Mouse (Mus musculus) stomach, postnatal 0 days (tissue): ENCODE measurements at regions not wholly inside any gene's neighbourhood (a gene's known extent, or its start where the extent isn't known, plus 50 kb on each side); places are given as distances from the start of the nearest gene placed in this dataset.

Experiments used
- ATAC-seq: fragments of 200-750 bp; cut with Nextera tagmentation; 2 replicates; pipeline ENCODE4 v1.8.0; 2017; ENCODE audit not compliant: low FRiP score, low TSS enrichment
- DNase-seq: peaks from one replicate; pipeline ENCODE4 v3.0.0-alpha.2; 2016; ENCODE audit warnings: low spot score
- H3K27ac ChIP-seq: fragments of 300-500 bp; sonication (generic); replicated peaks from 2 replicates; pipeline ENCODE4 v1.5.1; 2014; ENCODE audit warnings: mild to moderate bottlenecking, control low read depth
- H3K27me3 ChIP-seq: fragments of 300-500 bp; sonication (generic); 2 replicates; pipeline ENCODE4 v1.6.1; 2014; ENCODE audit warnings: low read length; ENCODE audit not compliant: control insufficient read depth, insufficient read depth
- H3K36me3 ChIP-seq: fragments of 300-500 bp; sonication (generic); 2 replicates; pipeline ENCODE4 v1.6.1; 2014; ENCODE audit warnings: low read length, mixed read lengths; ENCODE audit not compliant: control insufficient read depth, insufficient read depth
- H3K4me1 ChIP-seq: fragments of 300-500 bp; sonication (generic); replicated peaks from 2 replicates; pipeline ENCODE4 v1.6.1; 2014; ENCODE audit warnings: antibody characterized with exemption; ENCODE audit not compliant: control insufficient read depth, insufficient read depth
- H3K4me2 ChIP-seq: fragments of 300-500 bp; sonication (generic); replicated peaks from 2 replicates; pipeline ENCODE4 v1.6.1; 2014; ENCODE audit warnings: low read depth, mild to moderate bottlenecking, control low read depth, moderate library complexity
- H3K4me3 ChIP-seq: fragments of 300-500 bp; sonication (generic); 2 replicates; pipeline ENCODE4 v1.5.1; 2014; ENCODE audit warnings: low read depth, low read length, control low read depth
- H3K9ac ChIP-seq: fragments of 300-500 bp; sonication (generic); 2 replicates; pipeline ENCODE4 v1.6.1; 2014; ENCODE audit warnings: mild to moderate bottlenecking, low read length, control low read depth, mixed read lengths
- H3K9me3 ChIP-seq: fragments of 300-500 bp; sonication (generic); 2 replicates; pipeline ENCODE4 v1.6.1; 2016; ENCODE audit warnings: low read length; ENCODE audit not compliant: control insufficient read depth
- CTCF ChIP-seq: IDR thresholded peaks from 2 replicates; pipeline ENCODE4 v1.5.1; 2016; ENCODE audit warnings: antibody characterized with exemption, low read depth, mild to moderate bottlenecking, moderate library complexity
- EP300 ChIP-seq: optimal IDR thresholded peaks from 2 replicates; pipeline ENCODE3; 2016; ENCODE audit warnings: antibody characterized with exemption
- WGBS: fragments of 180-500 bp; shearing (Covaris S2); extraction: QIAGEN DNeasy Blood & Tissue Kit; methylation state at CpG from one replicate; pipeline ENCODE4 v1.1.7; 2014; 5-methylcytosine and 5-hydroxymethylcytosine counted together

DNA sequence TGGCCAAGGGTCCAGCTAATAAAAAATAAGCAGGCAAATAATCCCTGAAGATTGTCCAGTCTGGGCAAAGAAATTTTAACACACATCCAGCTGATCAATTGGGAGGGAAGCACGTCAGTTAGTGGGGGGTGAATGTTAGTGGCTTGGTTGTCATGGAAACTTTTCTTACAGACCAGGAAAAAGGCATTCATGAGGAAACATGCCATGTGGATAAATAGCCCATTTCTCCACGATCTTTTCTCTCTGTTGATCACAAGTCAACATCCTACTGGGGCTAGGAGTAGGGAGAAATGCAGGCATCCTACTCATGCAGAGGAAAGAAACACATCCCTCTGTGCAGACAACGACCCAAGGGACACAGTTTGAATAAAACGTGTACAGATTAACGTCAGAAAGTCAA is 243.8 kb upstream of the Got2 start:
- TF ChIP-seq CTCF, result no peak
- no peak for TF ChIP-seq EP300

DNA sequence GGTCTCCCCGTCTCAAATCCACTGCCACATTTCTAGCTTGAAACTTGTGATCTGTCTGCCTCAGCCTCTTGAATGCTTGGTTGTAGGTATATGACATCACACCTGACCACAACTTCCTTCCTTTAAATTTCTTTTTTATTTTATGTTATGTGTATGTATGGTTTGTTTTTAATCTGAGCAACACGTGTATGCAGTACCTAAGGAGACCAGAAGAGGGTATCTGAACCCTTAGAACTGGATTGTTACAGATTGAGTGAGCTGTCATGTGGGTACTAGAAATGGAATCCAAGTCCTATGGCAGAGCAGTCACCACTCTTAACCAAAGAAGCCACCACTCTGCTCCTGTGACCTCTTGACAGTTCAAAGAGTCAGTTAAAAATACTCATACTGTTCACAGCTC is 240.0 kb upstream of the Got2 start:
- DNase-seq (no peak), ATAC-seq (no peak)
- Histone ChIP-seq H3K9ac (no peak overlapping the region), H3K27me3 (no peaks in the 10 kb centered on the region), H3K36me3 (no peaks in the 10 kb centered on the region), H3K4me2 (no peak overlapping the region), H3K4me1 (no peaks in the 10 kb centered on the region), H3K27ac (no peak overlapping the region), H3K4me3 (no peak overlapping the region), H3K9me3 (no peaks in the 10 kb centered on the region)
- 76% methylated on average over 2 of the region's 2 CpGs for WGBS
- TF ChIP-seq CTCF, result peak; percentile 40
- no peak for TF ChIP-seq EP300

More for the DNA sequence above, 243.8 kb upstream of the Got2 start:
- Histone ChIP-seq H3K27me3 (no peaks in the 10 kb centered on the region), H3K36me3 (no peaks in the 10 kb centered on the region), H3K9ac (no peak overlapping the region), H3K4me3 (no peak overlapping the region), H3K27ac (no peak overlapping the region), H3K4me2 (no peak overlapping the region), H3K9me3 (no peaks in the 10 kb centered on the region), H3K4me1 (no peaks in the 10 kb centered on the region)
- 42% methylated on average over 5 of the region's 5 CpGs for WGBS
- ATAC-seq (no peak), DNase-seq (no peak)

DNA sequence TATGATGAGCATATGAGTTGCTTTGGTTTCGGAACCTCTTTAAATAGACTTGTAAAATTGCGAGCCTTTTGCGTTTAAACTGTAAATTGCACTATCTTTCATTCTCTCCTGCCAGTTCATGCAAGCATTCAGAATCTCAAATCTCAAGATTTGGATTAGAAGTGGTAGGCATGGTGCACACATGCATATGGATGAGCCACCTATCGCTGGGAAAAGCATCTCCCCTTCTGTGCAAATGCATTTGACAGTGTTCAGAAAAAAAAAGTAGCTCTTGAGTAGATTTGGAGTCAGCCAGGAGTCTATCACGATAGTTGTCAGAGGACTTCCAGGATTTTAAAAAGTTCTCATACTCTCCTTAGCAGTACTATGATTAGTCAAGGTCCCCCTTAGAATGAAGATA is 212.5 kb upstream of the Got2 start:
- Histone ChIP-seq H3K27ac (no peak overlapping the region), H3K9ac (no peak overlapping the region), H3K4me2 (no peak overlapping the region), H3K9me3 (no peaks in the 10 kb centered on the region), H3K27me3 (no peaks in the 10 kb centered on the region), H3K4me1 (no peaks in the 10 kb centered on the region), H3K36me3 (no peaks in the 10 kb centered on the region), H3K4me3 (no peak overlapping the region)
- no peak for TF ChIP-seq CTCF
- no peak for TF ChIP-seq EP300
- ATAC-seq (no peak), DNase-seq (no peak)
- 81% methylated on average over 5 of the region's 5 CpGs for WGBS

DNA sequence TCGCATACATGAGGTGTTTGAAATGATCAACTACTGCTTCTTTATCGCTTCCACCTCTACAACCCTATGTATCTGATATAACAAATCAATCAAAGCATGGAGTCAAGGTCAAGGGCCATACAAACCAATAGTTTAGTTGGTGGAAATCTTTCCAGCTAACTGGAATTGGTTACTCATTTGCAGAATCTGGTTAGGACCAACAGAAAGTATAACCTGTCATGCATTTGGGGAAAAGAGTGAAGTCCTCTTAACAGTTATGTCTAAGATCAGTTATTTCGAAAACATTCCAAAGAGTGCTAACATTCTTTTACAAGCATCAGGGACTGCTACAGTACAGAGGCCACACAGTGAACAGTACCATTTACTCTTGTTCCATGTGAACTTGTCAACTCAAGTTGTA is 204.6 kb upstream of the Got2 start:
- Histone ChIP-seq H3K4me3 (no peak overlapping the region), H3K9ac (no peak overlapping the region), H3K27me3 (no peaks in the 10 kb centered on the region), H3K36me3 (no peaks in the 10 kb centered on the region), H3K9me3 (no peaks in the 10 kb centered on the region), H3K4me2 (no peak overlapping the region), H3K27ac (no peak overlapping the region), H3K4me1 (no peaks in the 10 kb centered on the region)
- ATAC-seq (no peak), DNase-seq (no peak)
- TF ChIP-seq CTCF (no peak), EP300 (no peak)
- 82% methylated on average over 3 of the region's 3 CpGs for WGBS

DNA sequence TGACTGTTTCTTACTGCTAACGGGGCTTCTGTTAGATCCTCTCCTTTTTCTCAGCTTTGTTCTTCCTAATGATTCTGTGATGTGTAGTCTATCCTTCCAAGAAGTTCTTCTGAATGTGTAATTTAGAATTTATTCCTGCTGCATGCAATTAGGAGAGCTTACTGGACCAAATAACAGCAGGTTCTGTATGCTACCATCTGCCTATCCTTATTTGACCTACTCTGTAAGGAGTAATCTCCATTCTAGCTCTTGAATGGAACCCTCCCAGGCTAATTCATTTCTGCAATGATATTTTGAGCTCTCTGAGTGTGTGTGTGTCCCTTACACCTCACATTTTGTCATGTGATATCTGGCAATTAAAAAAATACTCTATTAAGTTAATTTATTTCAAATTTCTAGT is 201.9 kb upstream of the Got2 start:
- ATAC-seq (no peak), DNase-seq (no peak)
- H3K9ac ChIP-seq, result no peak overlapping the region
- H3K36me3 ChIP-seq, result no peaks in the 10 kb centered on the region
- no peak overlapping the region for H3K4me3 ChIP-seq
- H3K4me2 ChIP-seq, result no peak overlapping the region
- 91% methylated on average over 1 of the region's 1 CpGs for WGBS
- no peaks in the 10 kb centered on the region for H3K4me1 ChIP-seq
- H3K27ac ChIP-seq, result no peak overlapping the region
- no peaks in the 10 kb centered on the region for H3K27me3 ChIP-seq
- TF ChIP-seq EP300, result no peak
- no peak for TF ChIP-seq CTCF
- no peaks in the 10 kb centered on the region for H3K9me3 ChIP-seq

DNA sequence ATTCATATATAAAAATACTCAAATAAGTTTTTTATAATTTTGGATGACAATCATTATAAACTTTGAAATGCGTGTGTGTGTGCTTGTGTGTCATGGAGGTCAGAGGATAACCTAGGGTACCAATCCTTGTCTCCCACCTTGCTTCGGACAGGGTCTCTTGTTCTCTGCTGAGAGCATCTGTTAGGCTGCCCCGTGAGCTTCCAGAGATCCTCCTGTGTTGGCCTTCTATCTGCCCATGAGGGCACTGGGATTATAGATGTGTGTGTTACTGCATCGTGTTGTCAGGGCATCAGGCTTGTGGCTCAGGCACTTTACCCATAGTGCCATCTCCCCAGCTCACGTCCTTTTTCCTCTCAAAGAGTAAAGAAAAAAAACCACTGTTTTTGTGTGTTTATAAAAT is 180.0 kb upstream of the Got2 start:
- ATAC-seq, result no peak
- no peaks in the 10 kb centered on the region for H3K27me3 ChIP-seq

More for the DNA sequence above, 180.0 kb upstream of the Got2 start:
- WGBS, result 62% methylated on average over 5 of the region's 5 CpGs
- H3K4me2 ChIP-seq, result no peak overlapping the region
- TF ChIP-seq EP300, result no peak
- no peak for TF ChIP-seq CTCF
- H3K36me3 ChIP-seq, result no peaks in the 10 kb centered on the region
- no peak overlapping the region for H3K9ac ChIP-seq
- H3K4me3 ChIP-seq, result no peak overlapping the region
- no peak overlapping the region for H3K27ac ChIP-seq
- no peak for DNase-seq
- no peaks in the 10 kb centered on the region for H3K9me3 ChIP-seq
- H3K4me1 ChIP-seq, result no peaks in the 10 kb centered on the region
